Mouse (Mus musculus) left cerebral cortex, adult 18-20 months (tissue): ENCODE measurements at regions not wholly inside any gene's neighbourhood (a gene's known extent, or its start where the extent isn't known, plus 50 kb on each side); places are given as distances from the start of the nearest gene placed in this dataset.
A peak's percentile ranks its signal among the peaks of the same experiment; 100 is the strongest.
"Not testable (repeated sequence)": the region's sequence is repeated elsewhere in the genome, so short reads cannot be mapped to it uniquely, and the experiment has no call there.

Experiments used
- DNase-seq, 2 experiments: peaks; one replicate each; pipeline ENCODE4 v3.0.0; 2021 to 2022; ENCODE audit warnings: low spot score in 2 of 2, mixed read lengths in 1 of 2

- DNase-seq = no peak
These were observed 1080.3 kb upstream of the Cdh6 start for GRCm38 (mm10) chr15:14253602-14254301.

- DNase-seq = no peak
These were observed 1078.3 kb upstream of the Cdh6 start for GRCm38 (mm10) chr15:14251773-14252172.

- no peak for DNase-seq
These were observed 1041.8 kb upstream of the Cdh6 start for GRCm38 (mm10) chr15:14215236-14215635.

DNA sequence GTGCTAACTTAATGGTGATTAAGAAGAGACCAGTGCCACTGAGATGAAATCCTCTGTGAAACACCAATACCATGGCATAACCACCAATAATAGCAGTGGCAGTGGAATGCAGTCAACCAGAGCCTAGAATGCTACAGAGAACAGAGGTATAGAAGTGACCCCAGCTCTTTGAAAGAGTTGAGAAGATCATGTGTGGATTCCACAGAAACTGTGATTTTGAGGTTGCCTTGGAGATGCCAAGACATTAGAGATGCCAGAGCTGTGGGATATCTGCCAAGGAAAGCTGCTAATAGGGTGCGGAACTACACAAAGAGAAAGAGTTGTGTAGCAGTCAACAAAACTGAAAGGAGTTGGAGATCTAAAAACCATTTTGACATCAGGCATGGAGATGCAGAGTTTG is 1041.3 kb upstream of the Cdh6 start:
- DNase-seq = no peak

GRCm38 (mm10) chr15:14177523-14177922 is 1004.0 kb upstream of the Cdh6 start:
- DNase-seq = no peak

- DNase-seq = no peak
These were observed 963.9 kb upstream of the Cdh6 start for GRCm38 (mm10) chr15:14137402-14137801.

GRCm38 (mm10) chr15:14123829-14124228 is 950.4 kb upstream of the Cdh6 start:
- no peak for DNase-seq

DNA sequence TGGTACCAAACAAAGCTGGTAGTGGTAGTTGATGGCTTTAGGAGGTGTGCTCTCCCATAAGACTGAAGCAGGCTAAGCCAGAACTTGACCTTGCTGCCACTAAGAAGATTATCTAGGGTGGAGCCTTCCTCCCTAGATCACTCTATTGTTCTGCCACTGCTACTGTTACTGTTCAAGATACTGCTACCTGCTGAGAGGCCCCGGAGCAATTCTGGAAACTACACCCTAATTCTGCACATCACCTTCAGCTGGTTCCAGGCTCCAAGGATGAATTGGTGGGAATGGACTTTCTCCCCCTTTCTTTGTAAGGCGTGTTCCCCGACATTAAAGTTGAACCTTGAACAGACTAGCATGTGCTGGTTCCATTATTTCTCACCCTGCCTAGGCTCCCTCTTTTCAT is 944.8 kb upstream of the Cdh6 start:
- DNase-seq = not testable (repeated sequence)

- no peak for DNase-seq
These were observed 928.3 kb upstream of the Cdh6 start for GRCm38 (mm10) chr15:14101757-14102156.

- peak; percentile 8 to 32 for DNase-seq
These were observed 878.4 kb upstream of the Cdh6 start for GRCm38 (mm10) chr15:14051872-14052271.
